Mouse (Mus musculus) erythroid progenitor cell, adult 5-6 weeks (primary cell): ENCODE results near the gene Vangl2. TPM values are rescaled to one million over a fixed set of nuclear protein-coding genes. Genes with fewer than 3 reads are reported as not detected.

ENCODE experiments used
- ATAC-seq: replicated peaks from 2 replicates; pipeline ENCODE4 v1.8.0; 2016; ENCODE audit warnings: moderate number of reproducible peaks, mild to moderate bottlenecking, moderate TSS enrichment, inconsistent platforms; ENCODE audit not compliant: poor library complexity, low FRiP score, severe bottlenecking
- total RNA-seq, 2 experiments: library from RNA; stranded (forward) in 1 of 2; stranded (reverse) in 1 of 2; fragments of 150-400 nt in 1 of 2; fragments of 186-747, 209-891 nt in 1 of 2; gene quantifications; 2 replicates each; pipeline versions ENCODE4 v1.2.3 to v1.2.4; 2015 to 2017; ENCODE audit warnings: low replicate concordance in 2 of 2

Gene Vangl2
- total RNA-seq (2015; ENCODE audit: low replicate concordance) = 0.84 and 1.1 TPM in 2 replicates
- 0.13 and 0.83 TPM in 2 replicates for total RNA-seq (2017; ENCODE audit: low replicate concordance)

- ATAC-seq = no peak
These were observed at the start of gene Vangl2 for GRCm38 (mm10) chr1:172028394-172029275. Gene Vangl2, minus strand, starts transcription at chr1:172028444.

- no peak for ATAC-seq
These were observed 49.7 kb upstream of the Vangl2 start for GRCm38 (mm10) chr1:172077981-172078380.

- no peak for ATAC-seq
These were observed 44.4 kb upstream of the Vangl2 start for GRCm38 (mm10) chr1:172072604-172073003.

- ATAC-seq = no peak
These were observed 43.3 kb upstream of the Vangl2 start for GRCm38 (mm10) chr1:172071556-172071955.

- no peak for ATAC-seq
These were observed 42.0 kb upstream of the Vangl2 start for GRCm38 (mm10) chr1:172070227-172070626.

GRCm38 (mm10) chr1:172064613-172065141 lies 36.4 kb upstream of the Vangl2 start:
- no peak for ATAC-seq

GRCm38 (mm10) chr1:172063291-172064023 lies 35.2 kb upstream of the Vangl2 start:
- no peak for ATAC-seq

GRCm38 (mm10) chr1:172062101-172062500 lies 33.9 kb upstream of the Vangl2 start:
- ATAC-seq = no peak

- ATAC-seq = no peak
These were observed 33.0 kb upstream of the Vangl2 start for GRCm38 (mm10) chr1:172061217-172061616.

GRCm38 (mm10) chr1:172060659-172061058 lies 32.4 kb upstream of the Vangl2 start:
- ATAC-seq = no peak

GRCm38 (mm10) chr1:172058874-172059273 lies 30.6 kb upstream of the Vangl2 start:
- no peak for ATAC-seq

- ATAC-seq = no peak
These were observed 30.1 kb upstream of the Vangl2 start for GRCm38 (mm10) chr1:172058321-172058720.

- no peak for ATAC-seq
These were observed 29.3 kb upstream of the Vangl2 start, which contains the start of gene Nhlh1 for GRCm38 (mm10) chr1:172057491-172057921. Gene Nhlh1, minus strand, starts transcription at chr1:172057573.

- no peak for ATAC-seq
These were observed 28.0 kb upstream of the Vangl2 start for GRCm38 (mm10) chr1:172056251-172056650.

GRCm38 (mm10) chr1:172053541-172054440 lies 25.5 kb upstream of the Vangl2 start:
- ATAC-seq = no peak

GRCm38 (mm10) chr1:172052766-172053279 lies 24.6 kb upstream of the Vangl2 start:
- no peak for ATAC-seq

- no peak for ATAC-seq
These were observed 21.0 kb upstream of the Vangl2 start for GRCm38 (mm10) chr1:172049131-172049782.

- ATAC-seq = no peak
These were observed 20.0 kb upstream of the Vangl2 start for GRCm38 (mm10) chr1:172048241-172048734.
